Mouse (Mus musculus): ENCODE data around the gene Slc37a4. TPM values are rescaled to one million over a fixed set of nuclear protein-coding genes. Genes with fewer than 3 reads are reported as not detected.
"Not testable (repeated sequence)": the region's sequence is repeated elsewhere in the genome, so short reads cannot be mapped to it uniquely, and the experiment has no call there.

Slc37a4 gene
- polyA plus RNA-seq, 1 experiment from 2014 or later = 17.7 TPM

GRCm38 (mm10) chr9:44440961-44441360 is 44.3 kb downstream of the Slc37a4 start, which contains the start of gene Foxr1:
Gene Foxr1 (minus strand): TSS chr9:44441136.
- WGBS = 70% methylated on average over 19 of the region's 19 CpGs
- no peak for TF ChIP-seq CTCF (IDR thresholded peaks at IDR 0.05)
- no peak for TF ChIP-seq EP300 (IDR thresholded peaks at IDR 0.05)

GRCm38 (mm10) chr9:44444402-44445025 is 47.9 kb downstream of the Slc37a4 start:
- ATAC-seq = not testable (repeated sequence)

More at GRCm38 (mm10) chr9:44440961-44441360, 44.3 kb downstream of the Slc37a4 start, which contains the start of gene Foxr1:
- no peak within 1 kb of the TSS for H3K4me3 ChIP-seq (ENCODE audit: low read depth, low read length)
- no peaks in the 10 kb centered on the region for H3K27me3 ChIP-seq (replicated peaks; ENCODE audit: insufficient read depth, low read length)
- H3K9ac ChIP-seq (replicated peaks; ENCODE audit: low read depth) = no peak within 1 kb of the TSS
- DNase-seq (ENCODE audit: low spot score) (no peak), ATAC-seq (no peak)
- H3K9me3 ChIP-seq (ENCODE audit: low read length) = no peaks in the 10 kb centered on the region
- H3K4me2 ChIP-seq (replicated peaks; ENCODE audit: low read depth, low read length) = no peak within 1 kb of the TSS
- H3K4me1 ChIP-seq (ENCODE audit: insufficient read depth, low read depth, low read length) = no peaks in the 10 kb centered on the region
- H3K36me3 ChIP-seq (ENCODE audit: insufficient read depth, low read length) = no peaks in the 10 kb centered on the region
- no peak within 1 kb of the TSS for H3K27ac ChIP-seq (ENCODE audit: low read length)

GRCm38 (mm10) chr9:44450387-44450786 is 53.7 kb downstream of the Slc37a4 start:
- TF ChIP-seq EP300 (IDR thresholded peaks at IDR 0.05) = no peak
- TF ChIP-seq CTCF (IDR thresholded peaks at IDR 0.05) = peak; percentile 56
- Histone ChIP-seq H3K36me3 (ENCODE audit: insufficient read depth, low read length) (no peaks in the 10 kb centered on the region), H3K9me3 (ENCODE audit: low read length) (no peaks in the 10 kb centered on the region), H3K27me3 (replicated peaks; ENCODE audit: insufficient read depth, low read length) (no peaks in the 10 kb centered on the region; the same call in 1 of the 2 replicates), H3K27ac (ENCODE audit: low read length) (no peak overlapping the region), H3K4me2 (replicated peaks; ENCODE audit: low read depth, low read length) (no peak overlapping the region), H3K4me3 (ENCODE audit: low read depth, low read length) (no peak overlapping the region), H3K4me1 (ENCODE audit: insufficient read depth, low read depth, low read length) (no peaks in the 10 kb centered on the region), H3K9ac (replicated peaks; ENCODE audit: low read depth) (no peak overlapping the region)
- ATAC-seq (no peak), DNase-seq (ENCODE audit: low spot score) (no peak)

More at GRCm38 (mm10) chr9:44444402-44445025, 47.9 kb downstream of the Slc37a4 start:
- H3K4me2 ChIP-seq (replicated peaks; ENCODE audit: low read depth, low read length); H3K4me1 ChIP-seq (ENCODE audit: insufficient read depth, low read depth, low read length); H3K9me3 ChIP-seq (ENCODE audit: low read length); H3K36me3 ChIP-seq (ENCODE audit: insufficient read depth, low read length); H3K27me3 ChIP-seq (replicated peaks; ENCODE audit: insufficient read depth, low read length); H3K9ac ChIP-seq (replicated peaks; ENCODE audit: low read depth); H3K27ac ChIP-seq (ENCODE audit: low read length); H3K4me3 ChIP-seq (ENCODE audit: low read depth, low read length); DNase-seq (ENCODE audit: low spot score): not testable (repeated sequence)
- WGBS = 74% methylated on average over 7 of the region's 7 CpGs

Small RNA genes lying within 50 kb of the gene (microRNA-seq; reads per million reads assigned to microRNA genes)
- not detected for gene Mir7085

Other genes with a start within 250 kb of the Slc37a4 start
- gene Cbl, start 162.8 kb upstream of the Slc37a4 start, polyA plus RNA-seq (2015; fragmentation: Nextera tagmentation; extraction: Ambion mirVana) = 6.8 and 9.3 TPM in 2 replicates
- 59.6 and 60.0 TPM in 2 replicates for gene Ccdc153, start 156.2 kb upstream of the Slc37a4 start, polyA plus RNA-seq (2015; fragmentation: Nextera tagmentation; extraction: Ambion mirVana)
- gene Pdzd3, start 145.4 kb upstream of the Slc37a4 start, polyA plus RNA-seq (2015; fragmentation: Nextera tagmentation; extraction: Ambion mirVana) = 0.13 TPM in 1 of 2 replicates, not detected in the other
- gene Nlrx1, start 128.3 kb upstream of the Slc37a4 start, polyA plus RNA-seq (2015; fragmentation: Nextera tagmentation; extraction: Ambion mirVana) = 9.4 and 10.1 TPM in 2 replicates
- 0.47 and 0.63 TPM in 2 replicates for gene Abcg4, start 108.2 kb upstream of the Slc37a4 start, polyA plus RNA-seq (2015; fragmentation: Nextera tagmentation; extraction: Ambion mirVana)
- gene Hinfp, start 91.2 kb upstream of the Slc37a4 start, polyA plus RNA-seq (2015; fragmentation: Nextera tagmentation; extraction: Ambion mirVana) = 10.0 and 11.3 TPM in 2 replicates
- gene C2cd2l, start 76.6 kb upstream of the Slc37a4 start, polyA plus RNA-seq (2015; fragmentation: Nextera tagmentation; extraction: Ambion mirVana) = 8.1 and 10.3 TPM in 2 replicates
- 38.3 and 42.1 TPM in 2 replicates for gene Dpagt1, start 70.8 kb upstream of the Slc37a4 start, polyA plus RNA-seq (2015; fragmentation: Nextera tagmentation; extraction: Ambion mirVana)
- gene H2afx, start 62.2 kb upstream of the Slc37a4 start, polyA plus RNA-seq (2015; fragmentation: Nextera tagmentation; extraction: Ambion mirVana) = 50.0 and 52.7 TPM in 2 replicates
- gene Hmbs, start 52.6 kb upstream of the Slc37a4 start, polyA plus RNA-seq (2015; fragmentation: Nextera tagmentation; extraction: Ambion mirVana) = 57.5 and 59.3 TPM in 2 replicates
- 24.5 and 26.1 TPM in 2 replicates for gene Vps11, start 35.2 kb upstream of the Slc37a4 start, polyA plus RNA-seq (2015; fragmentation: Nextera tagmentation; extraction: Ambion mirVana)
- gene Hyou1, start 17.4 kb upstream of the Slc37a4 start, polyA plus RNA-seq (2015; fragmentation: Nextera tagmentation; extraction: Ambion mirVana) = 11.1 and 11.4 TPM in 2 replicates
- gene Rps25, start 10.3 kb downstream of the Slc37a4 start, polyA plus RNA-seq (2015; fragmentation: Nextera tagmentation; extraction: Ambion mirVana) = 1,758 and 2,031 TPM in 2 replicates
- 133 and 136 TPM in 2 replicates for gene Trappc4, start 10.7 kb downstream of the Slc37a4 start, polyA plus RNA-seq (2015; fragmentation: Nextera tagmentation; extraction: Ambion mirVana)
- 24.2 and 24.5 TPM in 2 replicates for gene Ccdc84, start 21.7 kb downstream of the Slc37a4 start, polyA plus RNA-seq (2015; fragmentation: Nextera tagmentation; extraction: Ambion mirVana)
- gene Foxr1, start 44.3 kb downstream of the Slc37a4 start, polyA plus RNA-seq (2015; fragmentation: Nextera tagmentation; extraction: Ambion mirVana) = not detected in 2 replicates
- 2.2 and 2.3 TPM in 2 replicates for gene Upk2, start 58.1 kb downstream of the Slc37a4 start, polyA plus RNA-seq (2015; fragmentation: Nextera tagmentation; extraction: Ambion mirVana)
- 10.7 and 12.3 TPM in 2 replicates for gene Bcl9l, start 86.0 kb downstream of the Slc37a4 start, polyA plus RNA-seq (2015; fragmentation: Nextera tagmentation; extraction: Ambion mirVana)
- gene Cxcr5, start 165.0 kb downstream of the Slc37a4 start, polyA plus RNA-seq (2015; fragmentation: Nextera tagmentation; extraction: Ambion mirVana) = 0.17 TPM in 2 replicates
- gene Ddx6, start 208.0 kb downstream of the Slc37a4 start, polyA plus RNA-seq (2015; fragmentation: Nextera tagmentation; extraction: Ambion mirVana) = 13.9 and 18.3 TPM in 2 replicates